Mouse (Mus musculus) spleen, adult 2 months (tissue): ENCODE data around the gene Pkmyt1. TPM values are rescaled to one million over a fixed set of nuclear protein-coding genes. Genes with fewer than 3 reads are reported as not detected.
A peak's percentile ranks its signal among the peaks of the same experiment; 100 is the strongest.
"Not testable (repeated sequence)": the region's sequence is repeated elsewhere in the genome, so short reads cannot be mapped to it uniquely, and the experiment has no call there.

Experiments
- DNase-seq, 2 experiments: peaks; one replicate each; pipeline versions ENCODE4 v3.0.0 to v3.0.0-alpha.2; 2012 to 2021; ENCODE audit warnings: low spot score in 2 of 2, low read depth in 1 of 2
- H3K27ac ChIP-seq: fragments of 200-500 bp; 2 replicates; pipeline ENCODE4 v1.5.1; 2012; ENCODE audit warnings: low read length, inconsistent platforms; ENCODE audit not compliant: insufficient read depth
- H3K27me3 ChIP-seq: fragments of 200-500 bp; 2 replicates; pipeline ENCODE4 v1.6.1; 2012; ENCODE audit warnings: mild to moderate bottlenecking, moderate library complexity, low read length, inconsistent platforms; ENCODE audit not compliant: control insufficient read depth, insufficient read depth
- H3K36me3 ChIP-seq: fragments of 200-500 bp; 2 replicates; pipeline ENCODE4 v1.6.1; 2012; ENCODE audit warnings: mild to moderate bottlenecking, low read length, inconsistent platforms; ENCODE audit not compliant: control insufficient read depth, insufficient read depth
- H3K4me1 ChIP-seq: fragments of 200-500 bp; 2 replicates; pipeline ENCODE4 v1.6.1; 2011; ENCODE audit warnings: inconsistent platforms; ENCODE audit not compliant: control insufficient read depth, insufficient read depth, insufficient read length
- H3K4me3 ChIP-seq: fragments of 200-500 bp; 2 replicates; pipeline ENCODE4 v1.5.1; 2011; ENCODE audit warnings: mild to moderate bottlenecking, inconsistent platforms; ENCODE audit not compliant: insufficient read depth, insufficient read length; ENCODE audit errors: extremely low read depth
- CTCF ChIP-seq: fragments of 200-500 bp; IDR thresholded peaks from 2 replicates; pipeline ENCODE4 v1.5.1; 2011; ENCODE audit warnings: mild to moderate bottlenecking, inconsistent platforms; ENCODE audit not compliant: insufficient read depth, insufficient read length, insufficient replicate concordance; ENCODE audit errors: extremely low read depth
- POLR2A ChIP-seq: fragments of 200-500 bp; IDR thresholded peaks from 2 replicates; pipeline ENCODE4 v1.6.1; 2011; ENCODE audit warnings: low read depth, low read length, inconsistent platforms
- WGBS: fragments of 180-500 bp; shearing (Covaris S2); methylation state at CpG from one replicate; pipeline ENCODE4 v1.1.7; 2018; 5-methylcytosine and 5-hydroxymethylcytosine counted together
- polyA plus RNA-seq: library from polyadenylated mRNA; depleted of rRNA; stranded (reverse); fragments of >200 nt; gene quantifications from 2 replicates; pipeline ENCODE4 v1.2.3, GENCODE M21; 2012

Pkmyt1 gene
- polyA plus RNA-seq, 1 experiment: 48.3 TPM

- Histone ChIP-seq H3K27me3 (no peaks in the 10 kb centered on the region), H3K27ac (peak within 1 kb of the TSS; percentile 15; the same call in 1 of the 2 replicates), H3K36me3 (no peaks in the 10 kb centered on the region), H3K4me1 (no peaks in the 10 kb centered on the region), H3K4me3 (peak within 1 kb of the TSS; percentile 75)
- TF ChIP-seq CTCF: no peak
- TF ChIP-seq POLR2A: peak; percentile 67
- 4% methylated on average over 58 of the region's 58 CpGs for WGBS
- DNase-seq: peak; percentile 96 to 97
These were observed 45.4 kb downstream of the Pkmyt1 start, which contains the start of gene Flywch1 for GRCm38 (mm10) chr17:23771284-23772218. TSS of gene Flywch1 (minus strand) at chr17:23771602.

GRCm38 (mm10) chr17:23772219-23772556 lies 46.1 kb downstream of the Pkmyt1 start:
- H3K27me3 ChIP-seq: not testable (repeated sequence)
- WGBS: 76% methylated on average over 2 of the region's 2 CpGs

GRCm38 (mm10) chr17:23773676-23774075 lies 47.5 kb downstream of the Pkmyt1 start:
- Histone ChIP-seq H3K36me3 (no peaks in the 10 kb centered on the region), H3K4me1 (peaks cover 4% of the 10 kb centered on the region; the same call in 1 of the 2 replicates), H3K27ac (no peak overlapping the region), H3K27me3 (no peaks in the 10 kb centered on the region), H3K4me3 (no peak overlapping the region)
- no peak for DNase-seq
- WGBS: 72% methylated on average over 6 of the region's 6 CpGs
- TF ChIP-seq POLR2A: no peak
- TF ChIP-seq CTCF: no peak

More at GRCm38 (mm10) chr17:23772219-23772556, 46.1 kb downstream of the Pkmyt1 start:
- not testable (repeated sequence) for H3K27ac ChIP-seq, H3K4me3 ChIP-seq, H3K36me3 ChIP-seq, H3K4me1 ChIP-seq, DNase-seq

- TF ChIP-seq CTCF: peak; percentile 93
- no peak for TF ChIP-seq POLR2A
- H3K27ac ChIP-seq: no peak overlapping the region
- H3K36me3 ChIP-seq: no peaks in the 10 kb centered on the region
- 3% methylated on average over 12 of the region's 12 CpGs for WGBS
- no peak overlapping the region for H3K4me3 ChIP-seq
- H3K27me3 ChIP-seq: no peaks in the 10 kb centered on the region
- DNase-seq: peak; percentile 75 to 86
- peaks cover 4% of the 10 kb centered on the region; the same call in 1 of the 2 replicates for H3K4me1 ChIP-seq
These were observed 48.0 kb downstream of the Pkmyt1 start for GRCm38 (mm10) chr17:23774090-23774489.

- no peak for DNase-seq
- no peaks in the 10 kb centered on the region for H3K27me3 ChIP-seq
- H3K4me1 ChIP-seq: peaks cover 4% of the 10 kb centered on the region; the same call in 1 of the 2 replicates
- no peak overlapping the region for H3K27ac ChIP-seq
- TF ChIP-seq CTCF (no peak), POLR2A (no peak)
- WGBS: 91% methylated on average over 10 of the region's 10 CpGs
- no peak overlapping the region for H3K4me3 ChIP-seq
- no peaks in the 10 kb centered on the region for H3K36me3 ChIP-seq
These were observed 50.1 kb downstream of the Pkmyt1 start for GRCm38 (mm10) chr17:23776216-23776615.

GRCm38 (mm10) chr17:23777141-23777540 lies 51.0 kb downstream of the Pkmyt1 start:
- H3K4me3 ChIP-seq: no peak overlapping the region
- no peak for DNase-seq
- TF ChIP-seq CTCF (no peak), POLR2A (no peak)

GRCm38 (mm10) chr17:23778447-23778846 lies 52.3 kb downstream of the Pkmyt1 start:
- Histone ChIP-seq H3K36me3 (no peaks in the 10 kb centered on the region), H3K4me3 (no peak overlapping the region), H3K27me3 (no peaks in the 10 kb centered on the region), H3K4me1 (peaks cover 4% of the 10 kb centered on the region; the same call in 1 of the 2 replicates), H3K27ac (no peak overlapping the region)
- no peak for TF ChIP-seq CTCF
- no peak for TF ChIP-seq POLR2A
- no peak for DNase-seq
- 46% methylated on average over 2 of the region's 2 CpGs for WGBS

More at GRCm38 (mm10) chr17:23777141-23777540, 51.0 kb downstream of the Pkmyt1 start:
- Histone ChIP-seq H3K27me3 (no peaks in the 10 kb centered on the region), H3K36me3 (no peaks in the 10 kb centered on the region), H3K4me1 (peaks cover 4% of the 10 kb centered on the region; the same call in 1 of the 2 replicates), H3K27ac (no peak overlapping the region)
- WGBS: 75% methylated on average over 2 of the region's 2 CpGs
